Mouse (Mus musculus) forebrain, postnatal 0 days (tissue): Measurements from ENCODE around the gene Tex38. TPM values are rescaled to one million over a fixed set of nuclear protein-coding genes. Genes with fewer than 3 reads are reported as not detected.

Experiments
- ATAC-seq: fragments of 200-750 bp; cut with Nextera tagmentation; 2 replicates; pipeline ENCODE4 v1.8.0; 2017; ENCODE audit warnings: mild to moderate bottlenecking, moderate library complexity
- DNase-seq: peaks from one replicate; pipeline ENCODE4 v3.0.0-alpha.2; 2015
- H3K27ac ChIP-seq: fragments of 300-500 bp; sonication (generic); 2 replicates; pipeline ENCODE4 v1.5.1; 2014; ENCODE audit warnings: low read depth, mild to moderate bottlenecking, antibody characterized with exemption, low read length, moderate library complexity, mixed read lengths
- H3K27me3 ChIP-seq: fragments of 300-500 bp; sonication (generic); 2 replicates; pipeline ENCODE4 v1.6.1; 2014; ENCODE audit warnings: mild to moderate bottlenecking, low read length, mixed read lengths; ENCODE audit not compliant: insufficient read depth
- H3K36me3 ChIP-seq: fragments of 300-500 bp; sonication (generic); 2 replicates; pipeline ENCODE4 v1.6.1; 2014; ENCODE audit warnings: mild to moderate bottlenecking, moderate library complexity; ENCODE audit not compliant: insufficient read depth
- H3K4me1 ChIP-seq: fragments of 300-500 bp; sonication (generic); 2 replicates; pipeline ENCODE4 v1.6.1; 2014; ENCODE audit warnings: antibody characterized with exemption; ENCODE audit not compliant: insufficient read depth
- H3K4me2 ChIP-seq: fragments of 300-500 bp; sonication (generic); 2 replicates; pipeline ENCODE4 v1.6.1; 2014; ENCODE audit warnings: low read depth, mild to moderate bottlenecking, moderate library complexity
- H3K4me3 ChIP-seq: fragments of 300-500 bp; sonication (generic); 2 replicates; pipeline ENCODE4 v1.5.1; 2014; ENCODE audit warnings: low read depth, low read length, mixed read lengths
- H3K9ac ChIP-seq: fragments of 300-500 bp; sonication (generic); 2 replicates; pipeline ENCODE4 v1.6.1; 2014; ENCODE audit warnings: mild to moderate bottlenecking
- H3K9me3 ChIP-seq: fragments of 300-500 bp; sonication (generic); 2 replicates; pipeline ENCODE4 v1.6.1; 2016; ENCODE audit warnings: low read length
- CTCF ChIP-seq: sonication (generic); IDR thresholded peaks from 2 replicates; pipeline ENCODE4 v1.5.1; 2016; ENCODE audit warnings: antibody characterized with exemption, control low read depth, low read depth
- WGBS: fragments of 180-500 bp; shearing (Covaris S2); extraction: QIAGEN DNeasy Blood & Tissue Kit; methylation state at CpG from one replicate; pipeline ENCODE4 v1.1.7; 2014; 5-methylcytosine and 5-hydroxymethylcytosine counted together
- polyA plus RNA-seq: library from polyadenylated mRNA; unstranded; fragments of >200 nt; fragmentation: Nextera tagmentation; extraction: Ambion mirVana; gene quantifications from 2 replicates; pipeline ENCODE4 v1.2.1, GENCODE M21; 2015
- total RNA-seq: library from RNA; depleted of rRNA; stranded (reverse); fragments of >200 nt; gene quantifications from 2 replicates; pipeline ENCODE4 v1.2.3, GENCODE M21; 2014

Tex38 gene
- total and polyA plus RNA-seq, 2 experiments from 2014 or later = 0.59 to 0.95 TPM

DNA sequence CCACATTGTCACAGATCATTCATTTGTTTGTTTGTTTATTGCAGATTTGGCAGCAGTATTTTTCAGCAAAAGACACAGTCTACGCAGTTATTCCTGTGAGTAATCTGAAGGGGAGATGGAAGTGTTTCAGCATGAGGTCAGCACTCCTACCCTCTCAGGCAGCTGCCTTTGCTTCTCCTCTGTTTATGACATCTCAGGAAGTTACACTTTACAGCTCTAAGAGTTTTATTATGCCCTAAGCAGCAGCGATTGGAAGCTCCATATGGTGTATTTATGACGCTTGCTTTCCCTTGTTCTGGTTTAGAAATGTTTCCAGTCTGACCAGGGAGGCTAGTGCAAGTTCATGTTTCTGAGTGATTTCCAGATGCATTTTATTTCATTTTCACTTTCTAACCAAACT is 14.5 kb upstream of the Tex38 start:
- ATAC-seq = no peak
- peaks cover 52% of the 10 kb centered on the region for H3K36me3 ChIP-seq

DNA sequence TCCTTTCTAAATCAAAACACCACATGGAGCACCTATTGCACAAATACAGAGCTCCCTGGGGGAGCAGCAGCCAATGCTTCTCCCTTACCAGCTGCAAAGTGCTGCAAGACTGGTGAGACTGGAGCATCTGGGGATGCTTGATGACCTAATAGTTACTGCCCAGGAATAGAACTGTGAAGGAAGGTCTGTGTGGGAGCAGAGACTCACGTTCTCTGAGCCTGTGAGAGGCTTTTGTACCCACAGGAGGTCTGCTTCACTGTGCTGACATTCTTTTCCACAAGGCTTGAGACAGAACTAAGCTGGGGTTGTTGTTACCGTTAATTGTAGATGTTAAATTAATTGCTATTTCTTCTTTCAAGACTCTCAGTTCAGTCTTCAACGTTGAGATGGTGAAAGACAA is 10.0 kb upstream of the Tex38 start:
- no peak for ATAC-seq
- H3K9ac ChIP-seq = no peak overlapping the region
- no peak overlapping the region for H3K27ac ChIP-seq
- DNase-seq = no peak
- TF ChIP-seq CTCF = no peak
- H3K9me3 ChIP-seq = no peaks in the 10 kb centered on the region
- WGBS = 78% methylated on average over 3 of the region's 3 CpGs
- no peak overlapping the region for H3K4me2 ChIP-seq
- peaks cover 34% of the 10 kb centered on the region for H3K36me3 ChIP-seq
- H3K27me3 ChIP-seq = no peaks in the 10 kb centered on the region
- H3K4me3 ChIP-seq = no peak overlapping the region
- peaks cover under 1% of the 10 kb centered on the region; the same call in 1 of the 2 replicates for H3K4me1 ChIP-seq

More for the DNA sequence above, 14.5 kb upstream of the Tex38 start:
- H3K9ac ChIP-seq = no peak overlapping the region
- no peak overlapping the region for H3K4me3 ChIP-seq
- no peaks in the 10 kb centered on the region for H3K4me1 ChIP-seq
- TF ChIP-seq CTCF = no peak
- H3K27me3 ChIP-seq = no peaks in the 10 kb centered on the region
- DNase-seq = no peak
- H3K9me3 ChIP-seq = no peaks in the 10 kb centered on the region
- H3K4me2 ChIP-seq = no peak overlapping the region
- WGBS = 94% methylated on average over 3 of the region's 3 CpGs
- no peak overlapping the region for H3K27ac ChIP-seq

DNA sequence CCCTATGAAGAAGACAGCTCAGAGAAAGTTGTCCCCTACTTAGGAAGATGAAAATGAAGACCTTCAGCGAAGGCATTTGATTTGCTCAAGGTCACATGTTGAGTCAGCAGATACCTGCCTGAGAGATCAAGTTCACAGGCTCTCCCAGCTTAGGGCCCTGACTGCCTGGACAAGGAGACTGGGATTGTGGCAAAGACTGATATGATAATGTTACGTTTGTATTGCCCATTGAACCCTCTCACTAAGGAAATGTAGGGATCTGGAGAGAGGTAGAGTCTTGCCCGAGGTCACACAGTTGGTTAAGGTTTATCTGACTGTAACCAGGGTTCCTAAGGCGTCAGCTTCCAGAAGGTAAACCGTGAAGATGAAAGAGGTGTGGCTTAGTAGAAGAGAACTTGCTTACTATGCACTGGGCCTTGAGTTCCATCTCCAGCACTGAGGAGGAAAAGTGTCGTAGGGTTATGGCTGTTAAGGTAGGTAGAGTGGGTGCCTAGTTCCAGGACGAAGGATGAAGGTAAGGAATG is 4.8 kb upstream of the Tex38 start:
- Histone ChIP-seq H3K9ac (peak overlapping the region; percentile 58; the same call in 1 of the 2 replicates), H3K4me2 (peak overlapping the region; percentile 54), H3K36me3 (peaks cover 14% of the 10 kb centered on the region), H3K9me3 (no peaks in the 10 kb centered on the region), H3K4me1 (peaks cover 5% of the 10 kb centered on the region; the same call in 1 of the 2 replicates), H3K4me3 (peak overlapping the region; percentile 67), H3K27ac (no peak overlapping the region), H3K27me3 (no peaks in the 10 kb centered on the region)
- no peak; the same call in 1 of the 2 replicates for ATAC-seq
- TF ChIP-seq CTCF = no peak
- 61% methylated on average over 7 of the region's 7 CpGs for WGBS
- no peak for DNase-seq

DNA sequence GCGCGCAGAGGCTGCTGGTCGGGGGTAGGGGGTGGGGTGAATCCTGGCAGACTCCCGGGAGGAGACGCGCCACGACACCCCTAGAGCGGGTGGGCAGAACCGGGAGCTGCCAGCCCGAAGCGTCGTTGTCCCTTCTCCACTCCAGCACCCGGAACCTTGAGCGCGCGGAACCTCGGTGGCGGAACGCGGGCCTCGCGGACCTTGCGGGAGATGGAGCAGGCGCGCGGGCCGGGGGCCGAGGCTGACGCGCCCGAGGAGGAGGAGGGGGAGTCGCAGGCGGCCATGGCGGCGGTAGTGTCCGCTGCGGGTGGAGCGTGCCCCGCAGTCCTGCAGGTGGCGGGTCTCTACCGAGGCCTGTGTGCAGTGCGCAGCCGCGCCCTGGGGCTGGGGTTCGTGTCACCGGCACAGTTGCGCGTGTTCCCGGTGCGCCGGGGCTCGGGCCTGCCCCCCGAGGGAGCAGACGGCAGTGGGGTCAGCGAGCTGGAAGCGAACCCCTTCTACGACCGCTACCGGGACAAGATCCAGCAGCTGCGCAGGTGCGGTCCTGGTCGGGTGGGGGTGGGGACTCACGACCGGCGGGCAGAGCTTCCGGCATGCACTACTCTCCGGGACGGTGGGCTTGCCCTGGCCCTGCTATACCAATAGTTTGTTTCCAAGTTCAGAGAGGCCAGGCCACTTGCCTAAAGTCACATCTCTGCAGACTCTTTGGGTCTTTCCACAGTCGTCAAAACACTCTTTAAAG is 4.1 kb upstream of the Tex38 start, which contains the start of gene Atpaf1:
Atpaf1 (plus strand) TSS at position 44 of the 742 bp plus-strand sequence.
- no peaks in the 10 kb centered on the region for H3K9me3 ChIP-seq
- H3K4me1 ChIP-seq = peaks cover 5% of the 10 kb centered on the region; the same call in 1 of the 2 replicates
- H3K4me2 ChIP-seq = peak within 1 kb of the TSS; percentile 54
- H3K36me3 ChIP-seq = peaks cover 11% of the 10 kb centered on the region
- peak within 1 kb of the TSS; percentile 67 for H3K4me3 ChIP-seq
- ATAC-seq (peak; percentile 95), DNase-seq (peak; percentile 84)
- 0 out of 2 replicates have a peak within 1 kb of the TSS, but pooled peaks have one; percentile 23 for H3K27ac ChIP-seq
- WGBS = 3% methylated on average over 69 of the region's 69 CpGs
- peak; percentile 60 for TF ChIP-seq CTCF
- H3K27me3 ChIP-seq = no peaks in the 10 kb centered on the region
- peak within 1 kb of the TSS; percentile 58 for H3K9ac ChIP-seq

DNA sequence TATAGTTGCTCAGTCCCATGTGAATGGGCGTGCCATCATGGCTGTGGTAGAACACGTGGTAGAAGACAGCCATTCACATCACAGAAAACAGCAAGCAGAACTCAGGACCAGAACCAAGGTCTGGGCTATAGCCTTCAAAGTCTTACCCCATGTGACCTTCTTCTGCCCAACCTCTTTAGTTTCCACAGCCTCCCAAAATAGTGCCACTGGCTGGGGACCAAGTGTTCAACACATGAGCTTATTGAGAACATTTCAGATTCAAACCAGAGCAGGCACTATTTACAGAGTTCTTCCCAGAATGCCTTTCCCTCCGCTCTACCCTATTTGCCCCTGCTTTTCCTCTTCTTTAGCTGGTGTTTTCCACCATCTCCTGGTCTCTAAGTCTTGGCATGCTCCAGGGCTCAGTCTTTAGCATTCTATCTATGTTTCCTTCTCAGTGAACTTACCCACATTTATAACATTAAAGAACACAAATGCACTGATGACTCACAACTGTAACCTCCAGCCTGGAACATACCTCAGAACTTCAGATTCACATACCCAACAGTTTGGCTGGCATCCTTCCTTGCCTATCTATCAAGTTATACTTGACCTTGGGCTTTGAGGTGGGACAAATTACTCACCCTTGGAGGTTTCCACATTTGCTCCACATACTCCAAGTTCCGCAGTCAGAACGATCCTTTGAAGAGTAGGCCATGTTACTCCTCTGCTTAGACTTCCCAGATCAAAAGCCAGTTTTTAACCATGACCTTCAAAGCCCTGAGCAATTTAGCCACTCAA is 1.4 kb upstream of the Tex38 start:
- H3K36me3 ChIP-seq = no peaks in the 10 kb centered on the region; the same call in 1 of the 2 replicates
- no peak for TF ChIP-seq CTCF
- no peak overlapping the region for H3K9ac ChIP-seq
- no peaks in the 10 kb centered on the region for H3K9me3 ChIP-seq
- no peak for ATAC-seq
- no peak overlapping the region for H3K4me3 ChIP-seq
- no peak overlapping the region for H3K4me2 ChIP-seq
- 91% methylated on average over 5 of the region's 5 CpGs for WGBS
- no peaks in the 10 kb centered on the region for H3K27me3 ChIP-seq
- no peak for DNase-seq
- H3K4me1 ChIP-seq = peaks cover 5% of the 10 kb centered on the region; the same call in 1 of the 2 replicates
- H3K27ac ChIP-seq = no peak overlapping the region

DNA sequence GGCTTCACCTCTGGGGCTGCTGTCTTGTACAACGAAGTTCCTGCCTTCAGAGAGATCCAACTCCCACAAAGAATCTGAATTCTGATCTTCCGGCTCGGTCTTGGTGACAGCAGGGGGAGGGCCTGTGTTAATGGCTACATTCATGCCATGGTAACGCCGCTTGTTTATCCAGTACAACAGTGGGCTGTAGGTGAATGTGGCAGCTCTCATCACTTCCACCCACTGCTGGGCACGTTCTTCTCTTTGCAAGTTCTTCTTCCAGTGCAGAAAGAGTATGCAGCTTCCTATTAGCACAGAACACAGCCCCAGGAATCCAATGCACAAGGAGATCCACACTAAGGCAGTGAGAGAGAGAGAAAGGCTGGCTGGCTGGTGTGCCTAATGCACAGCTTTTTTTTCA is 549 bp downstream of the Tex38 start:
- ATAC-seq (no peak), DNase-seq (no peak)
- Histone ChIP-seq H3K36me3 (peaks cover 9% of the 10 kb centered on the region), H3K4me2 (no peak overlapping the region), H3K4me1 (no peaks in the 10 kb centered on the region), H3K9me3 (no peaks in the 10 kb centered on the region), H3K9ac (no peak overlapping the region), H3K4me3 (no peak overlapping the region), H3K27ac (no peak overlapping the region), H3K27me3 (no peaks in the 10 kb centered on the region)
- no peak for TF ChIP-seq CTCF
- WGBS = 43% methylated on average over 6 of the region's 6 CpGs
